Mouse (Mus musculus): ENCODE data around the gene Nck2. TPM values are rescaled to one million over a fixed set of nuclear protein-coding genes. Genes with fewer than 3 reads are reported as not detected.

The Nck2 gene
- total RNA-seq, 2 experiments from 2014 or later, result 17.2 to 17.8 TPM

DNA sequence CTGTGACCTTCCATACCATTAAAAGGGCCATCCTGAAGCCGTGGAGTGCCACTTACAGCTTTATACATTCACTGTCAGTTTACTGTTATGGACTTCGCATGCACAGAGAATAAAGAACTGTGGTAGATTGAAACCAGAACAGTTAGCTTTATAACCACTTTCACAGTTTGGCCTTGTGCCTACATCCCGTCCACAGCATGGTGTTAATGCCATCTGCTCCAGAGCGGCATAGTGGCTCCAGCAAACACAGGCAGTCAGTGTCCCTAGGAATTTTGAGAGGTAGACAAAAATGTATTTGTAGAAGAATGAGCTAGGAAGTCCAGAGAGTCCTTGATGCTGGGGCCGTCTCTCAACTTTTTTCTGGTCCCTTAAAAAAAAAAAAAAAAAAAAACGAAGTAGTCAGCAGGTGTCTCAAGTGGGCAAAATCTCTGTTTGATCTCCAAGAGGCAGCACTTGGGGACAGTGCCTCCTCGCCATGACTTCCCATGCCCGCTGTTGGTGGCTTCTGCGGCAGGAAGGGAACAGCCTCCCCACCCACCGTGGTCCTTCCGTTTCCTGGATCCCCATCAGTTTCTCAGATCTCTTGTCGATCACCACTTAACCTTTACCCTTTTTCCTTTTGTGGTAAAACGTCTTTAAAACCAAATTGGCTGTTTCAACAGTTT, 117.8 kb downstream of the Nck2 start:
- DNase-seq (ENCODE audit: low spot score), result no peak

DNA sequence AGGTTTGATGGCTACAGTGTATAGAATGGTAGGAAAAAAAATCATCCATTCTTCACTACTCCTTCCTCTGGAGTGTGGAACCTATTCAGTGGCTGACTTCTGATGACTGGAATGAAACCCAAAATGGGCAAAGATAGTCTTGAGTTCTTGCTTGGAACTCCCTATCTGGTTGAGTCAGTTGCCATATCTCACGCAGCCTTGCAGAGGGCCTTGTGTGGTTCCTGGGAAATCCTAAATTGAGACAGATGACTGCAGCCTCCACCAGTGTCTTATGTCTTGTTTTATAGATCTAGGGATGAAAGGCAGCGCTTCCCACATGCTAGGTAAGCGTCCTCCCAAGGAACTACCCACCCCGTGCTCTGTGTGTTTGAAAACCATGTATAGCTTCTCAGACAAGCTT, 120.9 kb downstream of the Nck2 start:
- no peak for DNase-seq (ENCODE audit: low spot score)

GRCm38 (mm10) chr1:43566677-43567377, 122.4 kb downstream of the Nck2 start:
- DNase-seq (ENCODE audit: low spot score), result no peak

DNA sequence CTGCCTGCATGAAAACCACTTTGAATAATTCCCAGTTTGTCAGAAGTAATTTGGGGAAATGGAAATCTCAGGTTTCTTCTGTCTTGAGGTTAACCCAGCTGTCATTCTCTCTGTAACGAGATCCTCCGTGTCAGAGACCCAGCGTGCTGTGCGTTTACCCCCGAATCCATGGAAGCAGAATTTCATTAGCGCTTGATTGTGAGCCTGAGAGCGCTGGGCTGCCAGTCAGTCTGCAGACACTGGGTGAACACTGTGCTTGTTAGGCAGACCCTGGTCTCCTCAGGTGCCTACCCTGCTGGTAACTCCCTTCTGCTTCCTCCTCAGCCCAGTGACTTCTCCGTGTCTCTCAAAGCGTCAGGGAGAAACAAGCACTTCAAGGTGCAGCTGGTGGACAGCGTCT, 124.4 kb downstream of the Nck2 start:
- no peak for DNase-seq (ENCODE audit: low spot score)

GRCm38 (mm10) chr1:43571105-43571504, 126.7 kb downstream of the Nck2 start:
- DNase-seq (ENCODE audit: low spot score), result no peak

GRCm38 (mm10) chr1:43574793-43575304, 130.5 kb downstream of the Nck2 start:
- DNase-seq (ENCODE audit: low spot score), result no peak

DNA sequence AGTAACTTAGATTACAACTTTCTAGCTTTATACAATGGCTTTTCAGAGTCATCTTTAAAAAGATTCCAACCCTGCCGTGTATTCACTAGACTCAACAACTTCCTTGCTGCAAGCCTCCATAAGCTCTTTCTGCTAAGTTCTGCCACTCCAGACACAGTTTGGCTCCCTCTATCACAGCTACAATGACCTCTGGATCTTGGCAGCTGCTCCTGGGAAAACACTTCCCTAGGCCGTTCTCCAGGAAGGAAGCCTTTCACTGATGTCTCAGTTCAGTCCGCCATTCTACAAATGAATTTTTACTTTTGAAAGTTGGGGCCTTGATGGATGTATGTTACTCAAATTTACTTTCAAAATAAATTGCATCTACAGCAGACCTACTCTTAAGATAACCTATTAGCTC, 133.0 kb downstream of the Nck2 start:
- DNase-seq (ENCODE audit: low spot score), result no peak

DNA sequence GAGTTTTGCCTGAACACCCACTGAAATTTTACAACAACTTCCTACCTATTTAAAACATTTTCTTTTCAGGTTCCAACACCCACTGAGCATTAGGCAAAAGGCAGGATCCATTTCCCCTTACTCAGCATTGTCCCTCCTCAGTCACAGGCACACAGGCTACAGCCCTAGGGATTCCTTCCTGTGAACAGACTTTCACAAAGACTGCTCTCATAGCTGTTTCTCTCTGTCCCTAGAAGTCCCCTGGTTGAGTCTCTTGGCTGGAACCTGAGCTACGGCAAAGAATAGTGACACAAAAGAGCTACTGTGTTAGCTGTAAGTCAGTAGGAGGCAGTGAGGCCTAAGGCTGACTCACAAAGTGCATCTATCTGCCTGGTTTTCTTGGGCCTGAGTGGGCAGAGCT, 139.2 kb downstream of the Nck2 start:
- no peak for DNase-seq (ENCODE audit: low spot score)

- no peak for DNase-seq (ENCODE audit: low spot score)
These were observed 144.6 kb downstream of the Nck2 start for GRCm38 (mm10) chr1:43589001-43589400.

- no peak for DNase-seq (ENCODE audit: low spot score)
These were observed 145.5 kb downstream of the Nck2 start for GRCm38 (mm10) chr1:43589910-43590309.

- no peak for DNase-seq (ENCODE audit: low spot score)
These were observed 146.3 kb downstream of the Nck2 start for GRCm38 (mm10) chr1:43590727-43591126.

GRCm38 (mm10) chr1:43593069-43593468, 148.7 kb downstream of the Nck2 start:
- DNase-seq (ENCODE audit: low spot score), result no peak

GRCm38 (mm10) chr1:43594738-43595137, 150.4 kb downstream of the Nck2 start:
- DNase-seq (ENCODE audit: low spot score), result no peak

- no peak for DNase-seq (ENCODE audit: low spot score)
These were observed 153.4 kb downstream of the Nck2 start for GRCm38 (mm10) chr1:43597731-43598130.

- DNase-seq (ENCODE audit: low spot score), result no peak
These were observed 155.1 kb downstream of the Nck2 start for GRCm38 (mm10) chr1:43599483-43599882.

DNA sequence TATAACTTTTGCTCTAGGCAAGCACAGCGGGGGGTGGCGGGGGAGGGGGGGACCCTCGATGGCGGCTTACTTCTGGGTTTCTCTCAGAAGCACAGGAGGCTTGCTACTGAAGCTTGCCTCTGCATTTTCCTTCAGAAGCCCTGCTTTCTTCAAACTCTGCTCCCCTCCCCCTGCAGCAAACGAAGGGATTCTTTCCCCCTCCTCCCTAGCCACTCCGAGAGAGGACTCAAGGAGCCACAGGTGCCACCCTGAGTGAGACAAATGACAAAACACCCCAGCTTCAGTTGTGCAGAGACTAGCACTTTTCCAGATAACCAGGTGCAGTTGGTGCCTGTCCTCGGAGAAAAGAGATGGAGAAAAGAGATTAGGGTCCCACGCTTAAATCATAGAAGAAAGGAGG, 156.7 kb downstream of the Nck2 start:
- no peak for DNase-seq (ENCODE audit: low spot score)

DNA sequence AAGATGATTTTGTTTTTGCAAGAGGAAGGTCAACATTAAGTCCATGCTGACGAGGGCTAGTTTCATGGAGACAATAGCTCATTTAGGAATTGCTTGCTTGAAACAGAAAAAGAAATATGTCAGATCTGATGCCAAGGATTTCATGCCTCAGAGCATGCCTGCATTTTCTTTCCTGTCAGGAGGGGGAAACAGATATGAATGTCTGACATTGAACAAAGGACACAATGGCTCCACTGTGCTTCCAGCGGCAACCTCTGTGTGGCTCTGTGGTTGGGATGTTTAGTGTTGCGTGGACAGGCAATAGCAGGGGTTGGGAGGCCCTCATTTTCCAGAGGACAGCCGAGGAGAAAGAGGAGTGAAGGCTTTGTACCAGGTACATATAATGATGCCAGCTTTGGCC, 171.6 kb downstream of the Nck2 start:
- DNase-seq (ENCODE audit: low spot score), result no peak

Other genes with a start within 250 kb of the Nck2 start
- 1 to 10 TPM; 4.4 to 6.7 TPM for gene Fhl2, start 247.6 kb upstream of the Nck2 start, total RNA-seq (2021)

Measured in gastrocnemius, adult 18-20 months (tissue).